Mouse (Mus musculus) bone marrow, adult 2 months (tissue): ENCODE results near the gene Rimklb. TPM values are rescaled to one million over a fixed set of nuclear protein-coding genes. Genes with fewer than 3 reads are reported as not detected.

ENCODE experiments used
- H3K27ac ChIP-seq: fragments of 200-500 bp; 2 replicates; pipeline ENCODE4 v1.5.1; 2012; ENCODE audit warnings: low read depth, mild to moderate bottlenecking, control low read depth, inconsistent platforms, low read length; ENCODE audit not compliant: control insufficient read depth, poor library complexity, insufficient read depth
- H3K4me1 ChIP-seq: fragments of 200-500 bp; 2 replicates; pipeline ENCODE4 v1.6.1; 2011; ENCODE audit warnings: low read length; ENCODE audit not compliant: control insufficient read depth, insufficient read depth
- H3K4me3 ChIP-seq: fragments of 200-500 bp; replicated peaks from 2 replicates; pipeline ENCODE3; 2011; ENCODE audit warnings: mild to moderate bottlenecking, low read depth, low read length, control low read depth; ENCODE audit not compliant: control insufficient read depth
- CTCF ChIP-seq: fragments of 200-500 bp; IDR thresholded peaks from 2 replicates; pipeline ENCODE4 v1.5.1; 2011; ENCODE audit warnings: low read length, control low read depth; ENCODE audit not compliant: control insufficient read depth, insufficient read depth
- POLR2A ChIP-seq: fragments of 200-500 bp; IDR thresholded peaks from 2 replicates; pipeline ENCODE4 v1.6.1; 2011; ENCODE audit warnings: low read depth, mild to moderate bottlenecking, control low read depth, low read length, borderline replicate concordance; ENCODE audit not compliant: control insufficient read depth
- WGBS: fragments of 180-500 bp; shearing (Covaris S2); methylation state at CpG from one replicate; pipeline ENCODE4 v1.1.7; 2018; 5-methylcytosine and 5-hydroxymethylcytosine counted together
- polyA plus RNA-seq: library from polyadenylated mRNA; stranded (reverse); fragments of >200 nt; gene quantifications from 2 replicates; pipeline ENCODE4 v1.2.4, GENCODE M21; 2011; ENCODE audit warnings: low replicate concordance; ENCODE audit not compliant: missing spikeins, insufficient read depth, insufficient read length

Gene Rimklb
- polyA plus RNA-seq, 1 experiment = 10.0 TPM

GRCm38 (mm10) chr6:122416347-122416746 lies 82.2 kb downstream of the Rimklb start:
- Histone ChIP-seq H3K4me1 (no peaks in the 10 kb centered on the region), H3K4me3 (no peak overlapping the region), H3K27ac (no peak overlapping the region)
- TF ChIP-seq POLR2A (no peak), CTCF (no peak)
- 64% methylated on average over 4 of the region's 4 CpGs for WGBS

- H3K4me3 ChIP-seq = no peak overlapping the region
- TF ChIP-seq POLR2A (no peak), CTCF (no peak)
- WGBS = 86% methylated on average over 8 of the region's 8 CpGs
- H3K27ac ChIP-seq = no peak overlapping the region
- no peaks in the 10 kb centered on the region for H3K4me1 ChIP-seq
Measured at GRCm38 (mm10) chr6:122411281-122411680, 87.3 kb downstream of the Rimklb start.

GRCm38 (mm10) chr6:122402240-122402639 lies 96.3 kb downstream of the Rimklb start:
- H3K4me3 ChIP-seq = no peak overlapping the region
- no peak overlapping the region for H3K27ac ChIP-seq
- no peak for TF ChIP-seq POLR2A
- peak; percentile 41 for TF ChIP-seq CTCF
- H3K4me1 ChIP-seq = no peaks in the 10 kb centered on the region
- 13% methylated on average over 3 of the region's 3 CpGs for WGBS

GRCm38 (mm10) chr6:122400263-122400662 lies 98.3 kb downstream of the Rimklb start:
- no peak overlapping the region for H3K4me3 ChIP-seq
- H3K4me1 ChIP-seq = no peaks in the 10 kb centered on the region
- no peak overlapping the region for H3K27ac ChIP-seq
- 79% methylated on average over 9 of the region's 9 CpGs for WGBS
- TF ChIP-seq CTCF = no peak
- TF ChIP-seq POLR2A = no peak

Other genes with a start within 250 kb of the Rimklb start
- not detected in 2 replicates for gene Klrg1, start 215.9 kb downstream of the Rimklb start, polyA plus RNA-seq
- gene M6pr, start 190.0 kb downstream of the Rimklb start, polyA plus RNA-seq = 37.2 and 37.7 TPM in 2 replicates
- gene Phc1, start 158.2 kb downstream of the Rimklb start, polyA plus RNA-seq = 4.0 and 13.6 TPM in 2 replicates
- gene Mfap5, start 7.1 kb upstream of the Rimklb start, polyA plus RNA-seq = 4.1 TPM in 1 of 2 replicates, not detected in the other
- gene Aicda, start 55.0 kb upstream of the Rimklb start, polyA plus RNA-seq = 0.40 TPM in 1 of 2 replicates, not detected in the other
- 9.8 and 23.3 TPM in 2 replicates for gene Apobec1, start 103.7 kb upstream of the Rimklb start, polyA plus RNA-seq
- gene Gdf3, start 111.3 kb upstream of the Rimklb start, polyA plus RNA-seq = 2.0 and 8.2 TPM in 2 replicates
- gene Dppa3, start 127.6 kb upstream of the Rimklb start, polyA plus RNA-seq = 1.8 TPM in 1 of 2 replicates, not detected in the other
- gene Nanog, start 208.7 kb upstream of the Rimklb start, polyA plus RNA-seq = 18.2 TPM in 1 of 2 replicates, not detected in the other